Comparison of ENCODE assay signal across 25 mouse cellular contexts in genomic region chr3:124581001-124581400, GRCm38 (mm10). TPM values are rescaled to one million over a fixed set of nuclear protein-coding genes. Genes with fewer than 3 reads are reported as not detected.
"Had no signal": no experiment of that assay in that cellular context is flagged by ENCODE, and none has a peak within 500 bp of the region (broad histone marks: within the 10 kb centered on the region; RNA-seq: fewer than 3 reads in every experiment).

Gene 1700003H04Rik, minus strand, starts transcription at chr3:124581101.

- H3K4me1 ChIP-seq: neural tube, embryonic 12.5 days; neural tube, embryonic 13.5 days; neural tube, embryonic 15.5 days; stomach, embryonic 15.5 days had no signal

- H3K4me3 ChIP-seq: neural tube, embryonic 12.5 days; neural tube, embryonic 13.5 days; neural tube, embryonic 15.5 days; stomach, embryonic 15.5 days had no signal

- DNase-seq: retina, postnatal 1 day; right cerebral cortex, adult 18-20 months; right cerebral cortex, postnatal 14 days; right cerebral cortex, postnatal 25 days; right cerebral cortex, postnatal 4 days; spleen, adult 18-20 months; thymus, adult 18-20 months; thymus, adult 2 months; thymus, postnatal 14 days; thymus, postnatal 25 days; thymus, postnatal 36 days; thymus, postnatal 4 days had no signal

- H3K27me3 ChIP-seq: neural tube, embryonic 12.5 days; neural tube, embryonic 13.5 days; neural tube, embryonic 15.5 days; stomach, embryonic 15.5 days had no signal

- H3K36me3 ChIP-seq: neural tube, embryonic 12.5 days; neural tube, embryonic 13.5 days; neural tube, embryonic 15.5 days; stomach, embryonic 15.5 days had no signal

- H3K27ac ChIP-seq: neural tube, embryonic 12.5 days; neural tube, embryonic 13.5 days; neural tube, embryonic 15.5 days; stomach, embryonic 15.5 days; stomach, postnatal 0 days had no signal

RNA-seq across cellular contexts. Expression of gene 1700003H04Rik, which starts in this region (rescaled TPM):
- polyA plus RNA-seq: neural tube, embryonic 11.5 days; neural tube, embryonic 12.5 days; neural tube, embryonic 13.5 days; neural tube, embryonic 14.5 days; neural tube, embryonic 15.5 days; small intestine, adult 2 months; spleen, adult 2 months; stomach, embryonic 14.5 days; stomach, embryonic 15.5 days; stomach, embryonic 16.5 days; stomach, postnatal 0 days; thymus, adult 2 months; thymus, postnatal 0 days; urinary bladder, adult 2 months had no signal
